Mouse (Mus musculus): ENCODE measurements around the gene Efhc1.

DNA sequence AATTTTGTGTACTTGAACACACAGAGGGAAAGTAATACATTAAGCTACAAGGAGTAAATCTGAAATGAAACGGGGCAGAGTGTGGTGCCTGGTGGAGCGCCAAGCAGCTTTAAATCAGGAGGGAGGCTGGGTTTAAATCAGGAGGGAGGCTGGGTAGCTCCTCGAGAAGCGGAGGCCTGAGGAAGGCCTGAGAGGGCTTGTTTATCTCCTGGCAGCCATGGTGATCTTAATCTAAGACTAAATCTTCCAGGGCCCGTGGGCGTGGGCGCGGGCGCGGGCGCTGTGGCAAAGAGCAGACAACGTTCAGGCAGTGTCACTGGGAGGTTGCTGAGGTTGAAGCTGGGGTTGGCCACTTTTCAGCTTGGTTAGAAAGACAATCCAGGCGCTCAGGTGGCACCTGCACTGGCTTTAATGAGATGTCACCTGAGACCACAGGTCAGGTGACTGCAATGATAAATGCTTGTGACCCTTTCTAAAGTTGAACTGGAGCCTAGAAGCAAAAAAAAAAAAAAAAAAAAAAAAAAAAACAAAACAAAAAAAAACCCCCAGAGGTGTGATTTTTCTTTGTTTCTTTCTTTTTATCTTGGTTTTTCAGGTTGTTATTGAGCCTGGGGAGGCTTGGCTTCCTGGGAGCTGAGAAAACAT is 38.8 kb upstream of the Efhc1 start:
- TF ChIP-seq TCF3 (IDR thresholded peaks at IDR 0.05; ENCODE audit: insufficient read length, low read depth): no peak
- TF ChIP-seq POLR2AphosphoS2 (IDR thresholded peaks at IDR 0.05; ENCODE audit: insufficient read length, low read depth): no peak
- no peak for TF ChIP-seq POLR2A (IDR thresholded peaks at IDR 0.05; ENCODE audit: insufficient read length, low read depth)
- no peak for TF ChIP-seq MAX (IDR thresholded peaks at IDR 0.05; ENCODE audit: low read depth)
- no peak for TF ChIP-seq MYOG (IDR thresholded peaks at IDR 0.05; ENCODE audit: control insufficient read depth in 1 of 3, insufficient read depth in 1 of 3, insufficient read length in 2 of 3, low read depth in 2 of 3)
- TF ChIP-seq TCF12 (IDR thresholded peaks at IDR 0.05; ENCODE audit: insufficient read depth, poor library complexity, severe bottlenecking): no peak
- no peak for TF ChIP-seq USF1 (IDR thresholded peaks at IDR 0.05; ENCODE audit: low read depth)
- TF ChIP-seq CEBPB (IDR thresholded peaks at IDR 0.05; ENCODE audit: insufficient read depth, poor library complexity, severe bottlenecking): no peak
- no peak for TF ChIP-seq E2F4 (IDR thresholded peaks at IDR 0.05; ENCODE audit: insufficient read depth)

Measured in myocyte (in vitro differentiated cells).